Mouse (Mus musculus): ENCODE results near the gene Btbd3. TPM values are rescaled to one million over a fixed set of nuclear protein-coding genes. Genes with fewer than 3 reads are reported as not detected.

The Btbd3 gene
- polyA plus RNA-seq, 1 experiment from 2014 or later: 13.0 TPM

GRCm38 (mm10) chr2:138482541-138482940, 226.2 kb downstream of the Btbd3 start:
- no peaks in the 10 kb centered on the region for H3K36me3 ChIP-seq (ENCODE audit: insufficient read depth, low read length)
- no peak overlapping the region for H3K4me3 ChIP-seq (replicated peaks; ENCODE audit: low read depth, low read length)
- WGBS: 48% methylated on average over 3 of the region's 3 CpGs
- H3K27me3 ChIP-seq (ENCODE audit: insufficient read depth, low read length): no peaks in the 10 kb centered on the region
- no peak overlapping the region for H3K4me2 ChIP-seq (ENCODE audit: low read length)
- no peak for DNase-seq (ENCODE audit: low spot score)
- no peak for TF ChIP-seq CTCF (IDR thresholded peaks at IDR 0.05; ENCODE audit: low read depth)
- H3K9me3 ChIP-seq (replicated peaks; ENCODE audit: low read length): no peaks in the 10 kb centered on the region
- no peak overlapping the region for H3K9ac ChIP-seq (ENCODE audit: low read depth, low read length)
- no peaks in the 10 kb centered on the region for H3K4me1 ChIP-seq (replicated peaks; ENCODE audit: insufficient read depth, low read length)
- no peak overlapping the region for H3K27ac ChIP-seq
- ATAC-seq (replicated peaks; ENCODE audit: low FRiP score, low read depth): no peak

DNA sequence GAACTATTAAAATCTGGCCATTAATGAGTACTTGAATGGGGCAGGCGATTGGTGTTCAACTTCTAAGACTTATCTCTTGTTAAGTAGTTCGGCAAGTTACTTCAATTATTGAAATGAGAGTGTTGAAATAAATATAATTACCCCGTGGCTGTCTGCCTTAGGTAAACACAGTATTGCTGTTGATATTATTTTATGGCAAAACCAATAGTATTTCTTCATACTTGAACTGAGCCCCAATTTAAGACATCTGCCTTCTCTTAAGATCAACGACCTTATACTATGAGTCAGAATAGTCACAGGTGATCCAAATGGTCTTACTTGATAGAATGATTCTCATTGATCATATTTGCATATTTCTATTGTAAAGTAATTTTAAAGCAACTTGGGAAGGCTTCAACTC, 228.5 kb downstream of the Btbd3 start:
- H3K9ac ChIP-seq (ENCODE audit: low read depth, low read length): no peak overlapping the region
- H3K9me3 ChIP-seq (replicated peaks; ENCODE audit: low read length): no peaks in the 10 kb centered on the region
- no peak for TF ChIP-seq CTCF (IDR thresholded peaks at IDR 0.05; ENCODE audit: low read depth)
- H3K36me3 ChIP-seq (ENCODE audit: insufficient read depth, low read length): no peaks in the 10 kb centered on the region
- WGBS: 86% methylated on average over 4 of the region's 4 CpGs
- no peak for ATAC-seq (replicated peaks; ENCODE audit: low FRiP score, low read depth)
- H3K27me3 ChIP-seq (ENCODE audit: insufficient read depth, low read length): no peaks in the 10 kb centered on the region
- H3K4me3 ChIP-seq (replicated peaks; ENCODE audit: low read depth, low read length): no peak overlapping the region
- DNase-seq (ENCODE audit: low spot score): no peak
- H3K27ac ChIP-seq: no peak overlapping the region
- no peaks in the 10 kb centered on the region for H3K4me1 ChIP-seq (replicated peaks; ENCODE audit: insufficient read depth, low read length)
- no peak overlapping the region for H3K4me2 ChIP-seq (ENCODE audit: low read length)

DNA sequence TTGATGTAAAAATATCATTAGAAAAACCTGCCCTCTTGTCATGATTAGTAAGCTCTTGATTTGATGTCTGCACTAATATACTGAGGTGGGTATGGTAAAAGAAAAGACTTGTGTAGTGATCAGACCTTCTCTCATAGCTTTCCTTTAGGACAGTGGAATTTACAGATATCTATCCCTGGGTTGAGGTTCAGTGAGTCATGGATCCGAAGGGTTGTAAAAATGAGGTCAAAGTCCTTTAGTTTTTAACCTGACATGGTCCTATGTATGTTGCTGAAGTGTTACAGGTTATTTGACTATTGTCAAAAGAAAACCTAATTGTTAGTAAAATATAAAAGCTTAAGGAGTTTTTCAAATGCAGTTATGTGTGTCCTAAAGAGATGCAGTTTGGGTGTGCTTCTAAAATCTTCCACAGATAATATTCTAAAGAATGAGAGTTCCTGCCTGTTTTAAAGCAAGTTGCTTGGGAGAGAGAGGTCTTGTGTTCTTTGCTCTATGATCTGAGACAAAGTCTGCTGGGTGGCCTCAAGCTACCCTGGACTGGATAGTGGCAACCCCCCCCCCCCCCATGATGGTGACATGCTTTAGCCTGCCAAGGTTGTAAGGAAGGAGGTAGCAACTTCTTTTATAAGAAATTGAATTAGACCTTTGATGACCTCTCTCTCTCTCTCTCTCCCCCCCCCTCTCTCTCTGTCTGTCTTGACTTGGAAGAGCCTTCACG, 234.5 kb downstream of the Btbd3 start:
- Histone ChIP-seq H3K4me1 (replicated peaks; ENCODE audit: insufficient read depth, low read length) (no peaks in the 10 kb centered on the region), H3K9ac (ENCODE audit: low read depth, low read length) (no peak overlapping the region), H3K9me3 (replicated peaks; ENCODE audit: low read length) (no peaks in the 10 kb centered on the region), H3K4me3 (replicated peaks; ENCODE audit: low read depth, low read length) (no peak overlapping the region), H3K27ac (no peak overlapping the region), H3K4me2 (ENCODE audit: low read length) (no peak overlapping the region), H3K27me3 (ENCODE audit: insufficient read depth, low read length) (no peaks in the 10 kb centered on the region), H3K36me3 (ENCODE audit: insufficient read depth, low read length) (no peaks in the 10 kb centered on the region)
- 68% methylated on average over 2 of the region's 2 CpGs for WGBS
- no peak for TF ChIP-seq CTCF (IDR thresholded peaks at IDR 0.05; ENCODE audit: low read depth)
- DNase-seq (ENCODE audit: low spot score) (no peak), ATAC-seq (replicated peaks; ENCODE audit: low FRiP score, low read depth) (no peak)

GRCm38 (mm10) chr2:138492176-138492575, 235.8 kb downstream of the Btbd3 start:
- Histone ChIP-seq H3K27me3 (ENCODE audit: insufficient read depth, low read length) (no peaks in the 10 kb centered on the region), H3K27ac (no peak overlapping the region), H3K36me3 (ENCODE audit: insufficient read depth, low read length) (no peaks in the 10 kb centered on the region), H3K9me3 (replicated peaks; ENCODE audit: low read length) (no peaks in the 10 kb centered on the region), H3K4me1 (replicated peaks; ENCODE audit: insufficient read depth, low read length) (no peaks in the 10 kb centered on the region), H3K9ac (ENCODE audit: low read depth, low read length) (no peak overlapping the region), H3K4me3 (replicated peaks; ENCODE audit: low read depth, low read length) (no peak overlapping the region), H3K4me2 (ENCODE audit: low read length) (no peak overlapping the region)
- ATAC-seq (replicated peaks; ENCODE audit: low FRiP score, low read depth) (no peak), DNase-seq (ENCODE audit: low spot score) (no peak)
- no peak for TF ChIP-seq CTCF (IDR thresholded peaks at IDR 0.05; ENCODE audit: low read depth)

DNA sequence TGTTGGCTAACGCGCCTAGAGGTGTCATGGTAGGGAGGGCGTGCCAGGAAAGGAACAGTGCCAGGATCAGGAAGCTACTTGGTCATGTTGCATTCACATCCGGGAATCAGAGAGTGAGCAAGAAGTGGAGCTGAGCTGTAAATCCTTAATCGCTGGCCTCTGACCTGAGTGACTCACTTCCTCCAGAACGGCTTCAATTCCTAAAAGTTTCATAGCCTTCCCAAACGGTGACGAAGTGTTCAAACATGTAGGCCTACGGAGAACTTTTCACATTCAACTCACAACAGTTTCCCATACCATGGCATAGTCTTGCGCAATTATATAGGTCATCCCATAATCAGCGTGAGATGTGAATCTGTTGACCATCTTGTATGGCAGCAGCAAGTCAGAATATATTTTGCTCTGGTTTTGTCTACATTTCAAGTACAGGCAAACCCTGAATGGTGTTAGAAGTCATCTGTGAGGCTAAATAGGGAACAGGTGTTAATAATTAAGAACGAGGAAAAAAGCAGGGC, 247.6 kb downstream of the Btbd3 start:
- no peak overlapping the region for H3K4me2 ChIP-seq (ENCODE audit: low read length)
- H3K4me3 ChIP-seq (replicated peaks; ENCODE audit: low read depth, low read length): no peak overlapping the region
- H3K9me3 ChIP-seq (replicated peaks; ENCODE audit: low read length): no peaks in the 10 kb centered on the region
- no peak overlapping the region for H3K9ac ChIP-seq (ENCODE audit: low read depth, low read length)
- ATAC-seq (replicated peaks; ENCODE audit: low FRiP score, low read depth) (no peak), DNase-seq (ENCODE audit: low spot score) (no peak)
- 73% methylated on average over 12 of the region's 12 CpGs for WGBS
- H3K27me3 ChIP-seq (ENCODE audit: insufficient read depth, low read length): no peaks in the 10 kb centered on the region
- H3K36me3 ChIP-seq (ENCODE audit: insufficient read depth, low read length): no peaks in the 10 kb centered on the region
- H3K4me1 ChIP-seq (replicated peaks; ENCODE audit: insufficient read depth, low read length): no peaks in the 10 kb centered on the region
- no peak overlapping the region for H3K27ac ChIP-seq
- no peak for TF ChIP-seq CTCF (IDR thresholded peaks at IDR 0.05; ENCODE audit: low read depth)

DNA sequence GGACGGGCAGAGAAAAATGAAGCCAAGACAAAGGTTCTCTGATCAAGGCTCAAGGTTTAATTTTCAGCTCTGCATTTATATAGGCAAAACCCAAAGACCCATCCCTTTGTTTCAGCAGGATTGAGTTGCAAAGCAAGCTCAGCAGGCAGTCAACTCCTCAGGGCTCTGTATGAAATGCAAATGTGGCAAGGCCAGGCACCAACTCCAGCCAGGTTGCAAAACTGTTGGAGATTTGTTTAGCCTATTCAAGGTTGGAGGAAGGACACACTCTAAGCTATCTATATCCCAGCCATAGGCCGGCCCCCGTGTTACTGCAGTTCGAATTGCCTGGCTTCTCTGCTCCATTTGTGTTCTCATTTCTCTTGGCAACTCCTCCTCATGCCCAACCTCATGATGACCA, 259.2 kb downstream of the Btbd3 start:
- 43% methylated on average over 4 of the region's 4 CpGs for WGBS
- TF ChIP-seq CTCF (IDR thresholded peaks at IDR 0.05; ENCODE audit: low read depth): no peak
- Histone ChIP-seq H3K4me1 (replicated peaks; ENCODE audit: insufficient read depth, low read length) (no peaks in the 10 kb centered on the region), H3K4me3 (replicated peaks; ENCODE audit: low read depth, low read length) (no peak overlapping the region), H3K9ac (ENCODE audit: low read depth, low read length) (no peak overlapping the region), H3K9me3 (replicated peaks; ENCODE audit: low read length) (no peaks in the 10 kb centered on the region), H3K36me3 (ENCODE audit: insufficient read depth, low read length) (no peaks in the 10 kb centered on the region), H3K4me2 (ENCODE audit: low read length) (no peak overlapping the region), H3K27me3 (ENCODE audit: insufficient read depth, low read length) (no peaks in the 10 kb centered on the region), H3K27ac (no peak overlapping the region)
- DNase-seq (ENCODE audit: low spot score) (no peak), ATAC-seq (replicated peaks; ENCODE audit: low FRiP score, low read depth) (no peak)

- Histone ChIP-seq H3K36me3 (ENCODE audit: insufficient read depth, low read length) (no peaks in the 10 kb centered on the region), H3K27me3 (ENCODE audit: insufficient read depth, low read length) (no peaks in the 10 kb centered on the region), H3K27ac (no peak overlapping the region), H3K9ac (ENCODE audit: low read depth, low read length) (no peak overlapping the region), H3K4me3 (replicated peaks; ENCODE audit: low read depth, low read length) (no peak overlapping the region), H3K4me1 (replicated peaks; ENCODE audit: insufficient read depth, low read length) (no peaks in the 10 kb centered on the region), H3K4me2 (ENCODE audit: low read length) (no peak overlapping the region), H3K9me3 (replicated peaks; ENCODE audit: low read length) (no peaks in the 10 kb centered on the region)
- TF ChIP-seq CTCF (IDR thresholded peaks at IDR 0.05; ENCODE audit: low read depth): no peak
- ATAC-seq (replicated peaks; ENCODE audit: low FRiP score, low read depth): no peak
- WGBS: 71% methylated on average over 1 of the region's 1 CpGs
- no peak for DNase-seq (ENCODE audit: low spot score)
Observed at GRCm38 (mm10) chr2:138528461-138528860, 272.1 kb downstream of the Btbd3 start.

Data from kidney, postnatal 0 days (tissue).